Mouse (Mus musculus) layer of hippocampus, adult 11-12 months (tissue): ENCODE measurements around the gene Lpcat1.

Experiments
- DNase-seq: peaks from one replicate; pipeline ENCODE4 v3.0.0; 2022; ENCODE audit warnings: low spot score

Lpcat1 gene

GRCm38 (mm10) chr13:73446943-73447342 is 20.1 kb upstream of the Lpcat1 start:
- DNase-seq: peak; percentile 73

GRCm38 (mm10) chr13:73447478-73447877 is 19.5 kb upstream of the Lpcat1 start:
- DNase-seq: no peak

DNA sequence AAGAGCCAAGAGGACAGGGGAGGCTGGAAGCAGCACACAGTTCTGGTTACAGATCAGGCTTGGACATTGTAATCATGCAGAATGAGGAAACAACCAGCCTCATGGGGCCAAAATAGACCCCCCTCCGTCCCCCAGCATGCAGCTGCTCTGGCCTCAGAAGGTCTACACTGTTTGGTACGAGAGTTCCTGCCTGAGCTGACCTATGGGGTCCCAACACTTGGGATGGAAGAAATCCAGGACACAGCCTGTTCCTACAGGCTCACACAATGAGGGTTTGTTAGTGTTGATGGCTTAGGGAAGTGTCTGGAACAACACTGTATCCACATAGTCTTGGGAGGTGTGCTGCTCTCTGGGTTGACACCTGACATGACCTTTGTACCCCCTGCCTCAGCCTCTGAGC is 18.8 kb upstream of the Lpcat1 start:
- DNase-seq: no peak

GRCm38 (mm10) chr13:73448723-73449122 is 18.3 kb upstream of the Lpcat1 start:
- no peak for DNase-seq

DNA sequence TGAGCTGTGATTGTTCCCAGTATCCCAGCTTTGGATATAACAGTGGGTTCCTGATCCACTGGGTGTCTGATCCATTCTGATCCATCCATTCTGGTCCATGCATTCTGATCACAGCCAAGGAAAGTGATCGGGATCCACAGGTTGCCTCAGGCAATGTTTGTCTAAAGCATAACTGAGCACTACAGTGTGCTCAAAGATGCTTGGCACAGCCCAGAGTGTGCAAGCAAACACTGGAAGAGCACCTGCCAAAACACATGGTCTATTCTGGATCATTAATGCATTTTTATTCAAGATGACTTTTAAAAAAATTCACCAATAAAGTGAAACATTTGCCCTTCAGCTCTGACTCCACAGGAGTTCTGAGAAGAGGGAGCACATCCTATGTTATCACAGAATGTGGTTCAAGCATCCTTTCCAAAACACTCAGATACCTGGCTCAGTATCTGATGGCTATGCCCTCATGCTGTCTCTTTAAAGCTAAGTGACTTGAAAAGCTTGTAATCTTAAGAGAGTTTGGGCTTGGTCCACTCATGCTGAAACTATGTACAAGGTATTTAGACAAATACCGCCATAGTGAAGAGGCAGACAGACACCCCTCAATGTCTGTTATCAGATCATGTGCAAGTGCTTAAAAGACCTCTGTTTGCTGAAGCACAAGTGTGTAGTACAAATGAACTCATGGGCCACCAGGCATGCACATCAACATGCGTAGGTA is 13.3 kb upstream of the Lpcat1 start:
- DNase-seq: no peak

DNA sequence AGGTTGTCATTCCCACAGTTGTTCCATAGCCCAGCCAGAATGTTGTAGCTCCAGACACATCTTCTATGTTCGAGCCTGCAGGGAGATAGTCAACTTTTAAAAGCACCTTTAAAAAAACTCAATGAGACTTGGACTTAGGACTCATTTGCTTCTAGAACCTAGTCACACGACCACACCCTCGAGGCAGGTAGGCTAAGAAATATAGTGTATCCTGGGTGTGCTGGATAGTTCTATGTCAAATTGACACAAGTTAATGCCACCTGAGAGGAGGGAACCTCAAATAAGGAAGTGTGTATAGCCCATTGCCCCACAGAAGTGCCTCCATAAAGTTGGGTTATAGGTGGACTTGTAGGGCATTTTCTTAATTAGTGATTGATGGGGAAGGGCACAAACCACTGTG is 11.7 kb upstream of the Lpcat1 start:
- no peak for DNase-seq

GRCm38 (mm10) chr13:73457301-73457700 is 9.7 kb upstream of the Lpcat1 start:
- no peak for DNase-seq

DNA sequence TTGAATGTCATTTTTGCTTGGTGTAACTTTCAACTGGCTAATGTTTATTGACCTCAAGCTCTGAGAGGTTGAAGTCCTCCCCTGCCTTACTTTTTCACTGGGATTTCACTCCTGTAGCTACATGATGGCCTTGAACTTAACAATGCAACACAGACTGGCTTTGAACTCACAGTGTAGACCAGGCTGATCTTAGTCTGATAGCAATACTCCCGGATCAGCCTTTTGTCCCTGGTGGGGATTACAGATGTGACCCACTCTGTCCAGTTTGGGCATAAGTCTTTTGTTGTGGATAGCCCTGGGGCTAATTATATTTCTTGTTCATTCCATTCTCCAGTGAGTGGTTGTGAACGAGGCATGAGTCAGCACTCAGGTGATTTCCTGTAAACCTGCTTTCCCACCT is 9.3 kb upstream of the Lpcat1 start:
- DNase-seq: no peak

GRCm38 (mm10) chr13:73458719-73459118 is 8.3 kb upstream of the Lpcat1 start:
- DNase-seq: no peak

DNA sequence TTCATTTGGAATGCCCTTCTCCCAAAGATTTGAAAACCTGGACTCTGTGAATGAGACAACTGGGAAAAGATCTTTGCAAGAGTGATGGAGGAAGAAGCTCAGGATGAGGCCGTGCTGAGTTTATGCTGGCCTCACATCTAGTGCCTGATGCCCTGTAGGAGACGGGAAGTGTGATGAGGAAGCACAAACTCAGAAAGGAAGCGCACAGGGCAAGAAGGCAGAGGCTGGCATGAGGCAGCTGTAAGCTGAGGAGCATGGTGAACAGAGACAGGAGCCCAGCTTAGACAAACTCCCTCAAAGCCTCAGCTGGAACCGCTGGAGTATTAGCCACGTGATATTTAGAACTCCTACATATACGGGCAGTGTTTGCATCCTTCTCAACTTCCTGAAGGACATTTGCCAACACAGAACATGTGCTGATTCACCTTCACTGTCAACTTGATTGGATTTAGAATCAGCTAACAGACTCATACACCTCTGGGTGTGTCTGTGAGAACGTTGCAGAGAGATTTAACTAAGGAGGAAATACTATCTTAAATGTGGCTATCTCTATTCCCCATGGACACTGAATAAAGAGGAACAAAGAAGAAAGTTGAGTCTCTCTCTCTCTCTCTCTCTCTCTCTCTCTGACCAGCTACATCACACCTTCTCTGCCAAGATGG is 7.7 kb upstream of the Lpcat1 start:
- DNase-seq: no peak

DNA sequence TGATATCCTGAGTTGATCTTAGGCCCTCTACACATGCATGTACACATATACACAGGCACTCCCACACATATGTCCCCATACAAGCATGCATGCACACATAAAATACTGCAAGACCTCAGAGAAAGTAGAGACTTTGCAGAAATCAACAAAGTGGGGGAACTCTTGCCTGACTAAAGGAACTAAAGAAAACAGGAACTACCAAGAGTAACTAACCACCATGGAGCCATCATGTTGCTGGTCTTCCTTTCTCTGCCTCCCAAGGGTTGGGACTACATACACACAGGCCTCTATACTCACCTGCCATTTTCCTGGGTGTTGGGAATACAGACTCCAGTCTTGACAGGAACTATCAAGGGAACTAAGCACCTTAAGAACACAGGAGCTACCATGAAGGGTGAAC is 5.4 kb upstream of the Lpcat1 start:
- DNase-seq: no peak

DNA sequence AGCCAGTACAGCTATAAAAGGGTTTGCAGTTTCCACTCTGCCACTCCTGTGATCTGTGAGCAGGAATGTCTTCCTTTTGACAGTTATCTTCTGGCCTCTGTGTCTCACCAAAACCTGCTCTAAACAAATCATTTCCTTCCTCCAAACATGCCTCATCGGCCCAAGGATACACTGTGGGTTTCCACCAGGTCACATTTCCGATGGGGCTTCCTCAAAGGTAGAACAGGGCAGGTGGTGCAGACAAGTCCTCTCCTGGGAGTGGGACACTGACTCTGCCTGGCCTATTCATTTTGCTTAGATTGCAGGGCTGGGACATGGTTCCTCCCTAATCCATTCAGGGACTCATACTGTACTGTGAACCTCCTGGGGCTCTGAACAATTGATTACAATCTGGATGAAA is 1.8 kb upstream of the Lpcat1 start:
- no peak for DNase-seq

DNA sequence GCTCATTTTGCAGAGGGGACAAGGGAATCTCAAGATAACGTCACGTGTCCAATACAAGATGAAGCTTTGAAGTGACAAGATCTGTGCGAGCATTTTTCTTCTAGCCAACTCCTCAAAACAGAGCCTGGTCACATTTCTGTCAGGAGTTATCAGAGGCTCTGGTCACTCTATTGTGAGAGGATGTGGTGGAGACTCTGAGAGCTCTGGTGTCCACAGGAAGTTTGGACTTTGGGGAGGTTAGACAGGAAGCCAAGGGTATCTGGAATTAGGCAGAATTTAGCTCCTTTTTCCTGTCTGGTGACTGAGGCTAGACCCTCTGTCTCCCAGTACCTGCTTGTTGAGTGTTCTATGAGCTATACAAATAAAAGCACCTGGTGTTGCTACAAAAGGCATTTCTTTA is 586 bp upstream of the Lpcat1 start:
- no peak for DNase-seq

GRCm38 (mm10) chr13:73467421-73468237 is 632 bp downstream of the Lpcat1 start:
- peak; percentile 42 for DNase-seq

- DNase-seq: no peak
Observed at GRCm38 (mm10) chr13:73468834-73469233, 1.8 kb downstream of the Lpcat1 start.

DNA sequence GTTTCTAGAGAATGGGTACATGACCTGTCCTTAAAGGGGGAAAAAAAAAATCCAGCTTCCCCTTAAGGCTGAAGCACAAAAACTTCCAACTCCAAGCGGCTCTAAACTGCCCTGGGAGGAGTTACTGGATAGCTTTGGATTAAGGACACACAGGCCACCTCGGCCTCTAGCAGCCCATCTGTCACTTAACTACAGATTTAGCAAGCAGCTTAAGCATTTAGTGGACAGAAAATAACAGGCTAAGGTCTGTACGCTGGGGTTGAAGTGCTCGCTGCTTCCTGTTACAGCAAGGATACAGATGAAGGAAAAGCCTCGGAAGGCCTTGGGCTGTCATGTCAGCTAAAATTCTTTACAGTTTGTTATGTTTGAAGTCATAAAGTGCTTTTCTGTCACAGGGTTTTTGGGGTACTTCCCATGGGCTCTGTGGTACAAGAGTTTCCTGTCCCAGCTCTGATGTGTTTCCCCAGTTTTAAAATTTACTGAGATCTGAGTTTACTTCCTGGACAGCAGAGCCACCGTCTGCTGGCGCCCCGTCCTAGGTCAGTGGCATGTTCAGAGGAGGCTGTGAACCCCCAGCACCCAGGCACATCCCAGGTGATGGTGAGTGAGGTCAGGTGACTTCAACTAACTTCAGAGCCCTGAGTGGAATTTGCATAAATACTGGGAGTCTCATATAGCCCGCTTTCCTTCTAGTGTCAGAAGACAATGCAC is 2.4 kb downstream of the Lpcat1 start:
- DNase-seq: no peak

- DNase-seq: no peak
Observed at GRCm38 (mm10) chr13:73472481-73472880, 5.5 kb downstream of the Lpcat1 start.

DNA sequence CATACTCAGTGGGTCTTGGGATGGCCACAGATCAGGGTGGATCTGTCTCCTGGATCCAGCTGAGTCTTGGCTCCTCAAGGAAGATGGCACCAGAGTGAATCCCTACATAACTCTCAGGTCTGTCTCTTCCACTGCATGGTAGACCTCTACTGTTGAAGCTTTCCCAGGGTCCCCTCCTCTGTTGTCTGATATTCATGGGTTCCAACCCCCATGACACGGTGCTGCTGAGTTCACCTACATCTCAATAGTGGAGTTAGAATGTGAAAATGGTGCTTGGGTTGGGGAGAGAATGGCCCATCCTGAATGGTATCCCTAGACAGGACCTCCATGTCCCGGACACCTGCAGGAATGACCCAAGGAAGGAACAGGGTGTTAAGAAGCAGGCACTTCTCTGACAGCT is 6.7 kb downstream of the Lpcat1 start:
- no peak for DNase-seq

DNA sequence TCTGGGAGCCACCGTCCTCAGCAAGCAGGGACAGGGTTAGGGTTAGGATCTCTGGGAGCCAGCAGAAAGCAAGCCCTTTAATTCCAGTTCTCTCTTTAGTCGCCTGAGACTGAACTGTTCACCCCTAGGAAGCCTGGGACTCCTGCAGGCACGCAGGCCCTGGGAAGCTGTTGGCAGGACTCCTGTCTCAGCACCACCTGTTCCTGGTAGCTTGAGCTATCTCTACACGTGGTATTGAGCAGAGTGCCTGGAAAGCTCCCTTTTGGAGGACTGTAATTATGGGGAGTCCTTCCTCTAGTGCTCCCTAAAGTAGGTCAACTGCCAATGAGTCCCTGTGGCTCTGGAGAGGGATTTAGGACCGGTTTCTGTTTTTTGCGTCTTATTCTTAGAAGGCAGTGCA is 7.2 kb downstream of the Lpcat1 start:
- no peak for DNase-seq

- DNase-seq: no peak
Observed at GRCm38 (mm10) chr13:73475058-73475980, 8.3 kb downstream of the Lpcat1 start.

DNA sequence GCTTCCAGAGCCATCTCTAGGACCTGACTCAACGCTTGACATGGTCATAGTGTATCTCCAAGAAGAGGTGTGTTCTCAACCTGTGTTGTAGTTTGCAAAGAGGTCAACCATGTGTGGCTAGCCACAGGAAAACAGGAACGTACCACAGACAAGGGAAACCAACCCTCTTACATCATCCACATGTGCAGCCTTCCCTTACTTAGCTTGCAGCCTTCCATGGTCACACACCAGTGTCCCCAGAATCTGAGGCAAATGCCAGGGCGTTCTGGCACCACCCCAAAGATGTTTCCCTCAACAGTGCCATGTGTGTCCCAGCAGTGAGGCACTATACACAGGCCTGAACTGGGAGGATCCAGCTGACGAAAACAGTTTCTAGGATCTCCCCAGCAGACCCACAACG is 9.3 kb downstream of the Lpcat1 start:
- no peak for DNase-seq
